Comparison of ENCODE assay signal across 8 mouse cellular contexts in genomic region chr9:86695818-86696261, GRCm38 (mm10). TPM values are rescaled to one million over a fixed set of nuclear protein-coding genes. Genes with fewer than 3 reads are reported as not detected.
DNase-seq lines count a peak whose midpoint lies in the region; ATAC-seq and TF ChIP-seq lines count a peak whose summit lies in the region.

TSS of gene Me1 (minus strand) at chr9:86695953.

- H3K27me3 ChIP-seq in embryonic facial prominence, embryonic 12.5 days, result no peaks in the 10 kb centered on the region
- no peaks in the 10 kb centered on the region for H3K27me3 ChIP-seq in heart, embryonic 11.5 days (ENCODE audit: control insufficient read depth, insufficient read depth, low read length)
- no peaks in the 10 kb centered on the region for H3K27me3 ChIP-seq in kidney, embryonic 14.5 days (ENCODE audit: control insufficient read depth, insufficient read depth, low read length)
- H3K27me3 ChIP-seq in liver, embryonic 14.5 days (ENCODE audit: control insufficient read depth, insufficient read depth, low read length), result peaks cover 4% of the 10 kb centered on the region; the same call in 1 of the 2 replicates
- no peaks in the 10 kb centered on the region for H3K27me3 ChIP-seq in neural tube, embryonic 13.5 days

- in situ Hi-C loops in ES-E14 (cut with MboI; ENCODE audit: low sequenced_read_pairs in 2 of 2, unreplicated experiment in 2 of 2), result no loop called here

- H3K4me3 ChIP-seq in ES-E14 (ENCODE audit: insufficient read depth in 1 of 2, low read depth in 1 of 2, low read length in 2 of 2, poor library complexity in 1 of 2, severe bottlenecking in 1 of 2), result peak within 1 kb of the TSS; percentile 86 to 95
- peak within 1 kb of the TSS; percentile 75 for H3K4me3 ChIP-seq in embryonic facial prominence, embryonic 12.5 days
- H3K4me3 ChIP-seq in heart, embryonic 11.5 days (ENCODE audit: low read depth, low read length), result peak within 1 kb of the TSS; percentile 82
- H3K4me3 ChIP-seq in kidney, embryonic 14.5 days (ENCODE audit: low read length), result peak within 1 kb of the TSS; percentile 70
- H3K4me3 ChIP-seq in liver, embryonic 14.5 days (ENCODE audit: insufficient read depth in 1 of 2, low read depth in 2 of 2, low read length in 2 of 2), result peak within 1 kb of the TSS; percentile 36 to 59
- peak within 1 kb of the TSS; percentile 82 for H3K4me3 ChIP-seq in neural tube, embryonic 13.5 days

- no peak within 1 kb of the TSS for H3K27ac ChIP-seq in ES-E14 (ENCODE audit: insufficient read depth, low read depth, low read length, poor library complexity, severe bottlenecking)
- H3K27ac ChIP-seq in embryonic facial prominence, embryonic 12.5 days, result no peak within 1 kb of the TSS
- peak within 1 kb of the TSS; percentile 59 for H3K27ac ChIP-seq in heart, embryonic 11.5 days (ENCODE audit: low read depth, low read length)
- H3K27ac ChIP-seq in kidney, embryonic 14.5 days (ENCODE audit: low read depth, low read length), result no peak within 1 kb of the TSS
- H3K27ac ChIP-seq in liver, embryonic 14.5 days, result no peak within 1 kb of the TSS
- peak within 1 kb of the TSS; percentile 71 for H3K27ac ChIP-seq in neural tube, embryonic 13.5 days (replicated peaks)

- WGBS in embryonic facial prominence, embryonic 12.5 days, result 1% methylated on average over 22 of the region's 46 CpGs
- 1% methylated on average over 31 of the region's 46 CpGs for whole genome bisulfite sequencing in heart, embryonic 11.5 days (ENCODE audit: insufficient replicate concordance)
- under 1% methylated on average over 38 of the region's 46 CpGs for WGBS in kidney, embryonic 14.5 days
- 2% methylated on average over 37 of the region's 46 CpGs for WGBS in liver, embryonic 14.5 days (ENCODE audit: insufficient replicate concordance)
- WGBS in neural tube, embryonic 13.5 days, result under 1% methylated on average over 38 of the region's 46 CpGs

- no peaks in the 10 kb centered on the region for H3K4me1 ChIP-seq in ES-E14 (ENCODE audit: control insufficient read depth in 2 of 2, insufficient read depth in 2 of 2, low read length in 2 of 2, poor library complexity in 1 of 2)
- no peaks in the 10 kb centered on the region for H3K4me1 ChIP-seq in embryonic facial prominence, embryonic 12.5 days
- peaks cover 3% of the 10 kb centered on the region; the same call in 1 of the 2 replicates for H3K4me1 ChIP-seq in heart, embryonic 11.5 days (ENCODE audit: control insufficient read depth, insufficient read depth, low read length)
- H3K4me1 ChIP-seq in kidney, embryonic 14.5 days (ENCODE audit: control insufficient read depth, insufficient read depth, low read length), result no peaks in the 10 kb centered on the region
- H3K4me1 ChIP-seq in liver, embryonic 14.5 days (replicated peaks; ENCODE audit: control insufficient read depth in 2 of 2, insufficient read depth in 2 of 2, low read length in 1 of 2), result 0 out of 4 replicates have a peak, but pooled peaks cover 0 to 2% of the 10 kb centered on the region in 2 experiments
- H3K4me1 ChIP-seq in neural tube, embryonic 13.5 days (replicated peaks), result peaks cover 4% of the 10 kb centered on the region; the same call in 1 of the 2 replicates

- peak; percentile 65 for ATAC-seq in embryonic facial prominence, embryonic 12.5 days (ENCODE audit: insufficient number of reproducible peaks, insufficient read depth, low FRiP score, low TSS enrichment)
- peak; percentile 91 for ATAC-seq in heart, embryonic 11.5 days (replicated peaks; ENCODE audit: insufficient number of reproducible peaks, low FRiP score, low TSS enrichment)
- ATAC-seq in kidney, embryonic 14.5 days (ENCODE audit: low FRiP score, low TSS enrichment), result peak; percentile 90
- peak; percentile 84 for ATAC-seq in liver, embryonic 14.5 days (ENCODE audit: insufficient read depth)
- peak; percentile 85 for ATAC-seq in neural tube, embryonic 13.5 days (ENCODE audit: low read depth)

- no peaks in the 10 kb centered on the region for H3K9me3 ChIP-seq in ES-E14 (ENCODE audit: control insufficient read depth, insufficient read depth, low read depth, low read length)
- no peaks in the 10 kb centered on the region for H3K9me3 ChIP-seq in embryonic facial prominence, embryonic 12.5 days
- no peaks in the 10 kb centered on the region for H3K9me3 ChIP-seq in heart, embryonic 11.5 days (replicated peaks; ENCODE audit: control insufficient read depth, low read length)
- H3K9me3 ChIP-seq in kidney, embryonic 14.5 days (ENCODE audit: control insufficient read depth, low read length), result no peaks in the 10 kb centered on the region
- H3K9me3 ChIP-seq in liver, embryonic 14.5 days (ENCODE audit: control insufficient read depth, low read length), result no peaks in the 10 kb centered on the region
- no peaks in the 10 kb centered on the region for H3K9me3 ChIP-seq in neural tube, embryonic 13.5 days

- no peak for DNase-seq in ES-E14 (ENCODE audit: low read depth, low spot score)
- peak; percentile 61 for DNase-seq in adrenal gland, adult 8-10 months
- DNase-seq in liver, embryonic 14.5 days (ENCODE audit: low read depth in 3 of 3, low spot score in 3 of 3), result peak in 2 of 3 experiments; percentile 39 to 47
- DNase-seq in spleen, adult 18-20 months, result no peak

- H3K4me2 ChIP-seq in embryonic facial prominence, embryonic 12.5 days (replicated peaks), result peak within 1 kb of the TSS; percentile 87
- H3K4me2 ChIP-seq in heart, embryonic 11.5 days, result peak within 1 kb of the TSS; percentile 80
- peak within 1 kb of the TSS; percentile 75 for H3K4me2 ChIP-seq in kidney, embryonic 14.5 days (replicated peaks; ENCODE audit: low read depth, low read length)
- peak within 1 kb of the TSS; percentile 90 for H3K4me2 ChIP-seq in liver, embryonic 14.5 days (ENCODE audit: low read depth)
- peak within 1 kb of the TSS; percentile 81 for H3K4me2 ChIP-seq in neural tube, embryonic 13.5 days

- no peaks in the 10 kb centered on the region for H3K36me3 ChIP-seq in ES-E14 (ENCODE audit: control insufficient read depth, insufficient read depth, low read length, poor library complexity, severe bottlenecking)
- H3K36me3 ChIP-seq in embryonic facial prominence, embryonic 12.5 days, result no peaks in the 10 kb centered on the region
- H3K36me3 ChIP-seq in heart, embryonic 11.5 days (ENCODE audit: control insufficient read depth, insufficient read depth, low read length), result no peaks in the 10 kb centered on the region
- no peaks in the 10 kb centered on the region for H3K36me3 ChIP-seq in kidney, embryonic 14.5 days (ENCODE audit: control insufficient read depth, insufficient read depth, low read length)
- no peaks in the 10 kb centered on the region for H3K36me3 ChIP-seq in liver, embryonic 14.5 days (replicated peaks; ENCODE audit: control insufficient read depth, insufficient read depth, low read depth)
- no peaks in the 10 kb centered on the region for H3K36me3 ChIP-seq in neural tube, embryonic 13.5 days

- peak within 1 kb of the TSS; percentile 79 for H3K9ac ChIP-seq in ES-E14 (ENCODE audit: insufficient read depth, low read depth, low read length, poor library complexity, severe bottlenecking)
- peak within 1 kb of the TSS; percentile 75 for H3K9ac ChIP-seq in embryonic facial prominence, embryonic 12.5 days
- peak within 1 kb of the TSS; percentile 87 for H3K9ac ChIP-seq in heart, embryonic 11.5 days (ENCODE audit: low read depth, low read length)
- peak within 1 kb of the TSS; percentile 69 for H3K9ac ChIP-seq in kidney, embryonic 14.5 days (ENCODE audit: low read depth, low read length)
- peak within 1 kb of the TSS; percentile 38 for H3K9ac ChIP-seq in liver, embryonic 14.5 days (replicated peaks)
- peak within 1 kb of the TSS; percentile 87 for H3K9ac ChIP-seq in neural tube, embryonic 13.5 days

- no peak for TF ChIP-seq CTCF in liver, embryonic 14.5 days (IDR thresholded peaks at IDR 0.05; ENCODE audit: low read depth)

- no peak for TF ChIP-seq EP300 in liver, embryonic 14.5 days (IDR thresholded peaks at IDR 0.05; ENCODE audit: low read depth)

TF ChIP-seq in ES-E14, 5 proteins besides CTCF, POLR2A, EP300 and RAD21:
- TF ChIP-seq HCFC1 (IDR thresholded peaks at IDR 0.05; ENCODE audit: borderline replicate concordance, insufficient read depth, low read length) (0 out of 2 replicates have a peak, but pooled peaks have one; percentile 13), MAFK (IDR thresholded peaks at IDR 0.05; ENCODE audit: insufficient read depth, low read depth, low read length) (peak; percentile 62; the same call in 1 of the 2 replicates), ZC3H11A (IDR thresholded peaks at IDR 0.05; ENCODE audit: borderline replicate concordance, low read depth, low read length) (no peak)

RNA-seq across cellular contexts. Expression of gene Me1, which starts in this region (rescaled TPM):
- total RNA-seq in ES-E14 (2012; rRNA removed), result 3.9 and 13.4 TPM in 2 replicates
- 1,000 to 10,000 TPM; 1,151 to 1,951 (median 1,592) TPM for total RNA-seq in adrenal gland, adult 8-10 months (2022)
- 15.2 and 17.8 TPM in 2 replicates for polyA plus RNA-seq in embryonic facial prominence, embryonic 12.5 days (2016; fragmentation: Nextera tagmentation; extraction: Ambion mirVana)
- polyA plus RNA-seq in heart, embryonic 11.5 days (2014; fragmentation: Nextera tagmentation; extraction: Ambion mirVana), result 34.3 and 41.4 TPM in 2 replicates
- 4.5 and 8.4 TPM in 2 replicates for polyA plus RNA-seq in kidney, embryonic 14.5 days (2014; fragmentation: Nextera tagmentation; extraction: Ambion mirVana)
- polyA plus RNA-seq in liver, embryonic 14.5 days (2012; rRNA removed), result 1.6 and 1.8 TPM in 2 replicates
- 3.1 and 3.6 TPM in 2 replicates for polyA plus RNA-seq in liver, embryonic 14.5 days (2014; fragmentation: Nextera tagmentation; extraction: Ambion mirVana)
- polyA plus RNA-seq in neural tube, embryonic 13.5 days (2015; fragmentation: Nextera tagmentation; extraction: Ambion mirVana), result 36.8 and 38.3 TPM in 2 replicates

Comparison
In these comparisons a context has a peak if more than half of its experiments do, and no peak if none do; other contexts are left out.
1. RNA of gene Me1 (total RNA-seq): 1,151 to 1,951 TPM in adrenal gland, adult 8-10 months; 3.9 to 13.4 TPM in ES-E14; every median in the first group is over 10 times any median in the second.
2. DNase-seq: peak in adrenal gland, adult 8-10 months (single experiment) and liver, embryonic 14.5 days (2 of 3); none in ES-E14 (single experiment) and spleen, adult 18-20 months (0 of 2).
3. H3K27ac ChIP-seq: peak in heart, embryonic 11.5 days (single experiment) and neural tube, embryonic 13.5 days (single experiment); none in ES-E14 (single experiment), embryonic facial prominence, embryonic 12.5 days (single experiment), kidney, embryonic 14.5 days (single experiment) and liver, embryonic 14.5 days (single experiment).
4. Peak in every context shown above with its lines, with median percentiles within 50 percentile points of each other: H3K4me3 ChIP-seq, H3K9ac ChIP-seq, ATAC-seq and H3K4me2 ChIP-seq.